10 mouse cellular contexts compared by ENCODE assay signal in the genomic region with DNA sequence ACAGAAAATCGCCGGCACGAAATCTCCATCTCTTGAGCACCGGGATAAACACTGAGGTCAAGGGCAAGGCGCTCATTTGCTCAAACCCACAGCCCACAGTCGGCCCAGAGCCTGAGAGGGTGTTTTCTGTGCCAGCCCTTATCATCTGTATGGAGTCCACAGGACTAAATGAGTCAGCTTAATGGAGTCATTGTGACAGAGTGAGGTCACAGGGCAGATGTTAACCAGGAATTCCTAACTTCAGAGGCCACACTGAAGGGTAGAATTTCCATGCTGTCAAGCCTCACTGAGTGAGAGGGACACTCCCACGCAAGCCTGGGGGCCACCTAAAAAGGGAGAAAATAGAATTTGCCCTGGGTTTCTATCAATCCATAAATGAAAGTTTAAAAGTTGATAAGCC. TPM values are rescaled to one million over a fixed set of nuclear protein-coding genes. Genes with fewer than 3 reads are reported as not detected.
A peak's percentile ranks its signal among the peaks of the same experiment; 100 is the strongest.
DNase-seq lines count a peak whose midpoint lies in the region; ATAC-seq and TF ChIP-seq lines count a peak whose summit lies in the region.
"Had no signal": no experiment of that assay in that cellular context is flagged by ENCODE, and none has a peak within 500 bp of the region (broad histone marks: within the 10 kb centered on the region; RNA-seq: fewer than 3 reads in every experiment).

No protein-coding gene starts in this region.

- peak; percentile 33 for ATAC-seq in lung, postnatal 0 days
- peak; percentile 42 for ATAC-seq in heart, postnatal 0 days (ENCODE audit: insufficient read depth, low read depth)
- ATAC-seq in stomach, postnatal 0 days (ENCODE audit: low FRiP score, low TSS enrichment): peak; percentile 81
- ATAC-seq in forebrain, embryonic 15.5 days (replicated peaks): no peak

- no peak overlapping the region for H3K4me3 ChIP-seq in heart, embryonic 10.5 days
- H3K4me3 ChIP-seq in lung, postnatal 0 days (ENCODE audit: low read depth, low read length): no peak overlapping the region
- no peak overlapping the region for H3K4me3 ChIP-seq in heart, postnatal 0 days (ENCODE audit: low read depth, low read length)
- H3K4me3 ChIP-seq in stomach, postnatal 0 days (ENCODE audit: low read depth, low read length): no peak overlapping the region
- no peak overlapping the region for H3K4me3 ChIP-seq in forebrain, embryonic 15.5 days

- H3K4me1 ChIP-seq in heart, embryonic 10.5 days: peaks cover 79% of the 10 kb centered on the region
- peaks cover 10% of the 10 kb centered on the region; the same call in 1 of the 2 replicates for H3K4me1 ChIP-seq in lung, postnatal 0 days (ENCODE audit: insufficient read depth, low read depth, low read length)
- peaks cover 38% of the 10 kb centered on the region for H3K4me1 ChIP-seq in heart, postnatal 0 days (ENCODE audit: control insufficient read depth, insufficient read depth)
- peaks cover 10% of the 10 kb centered on the region for H3K4me1 ChIP-seq in stomach, postnatal 0 days (replicated peaks; ENCODE audit: control insufficient read depth, insufficient read depth)
- H3K4me1 ChIP-seq in forebrain, embryonic 15.5 days: peaks cover 12% of the 10 kb centered on the region

- H3K4me2 ChIP-seq in lung, postnatal 0 days (replicated peaks; ENCODE audit: low read depth, low read length): no peak overlapping the region
- H3K4me2 ChIP-seq in heart, postnatal 0 days (ENCODE audit: low read depth, low read length): no peak overlapping the region
- no peak overlapping the region for H3K4me2 ChIP-seq in stomach, postnatal 0 days (replicated peaks; ENCODE audit: low read depth)
- H3K4me2 ChIP-seq in forebrain, embryonic 15.5 days (replicated peaks): no peak overlapping the region

- no peaks in the 10 kb centered on the region for H3K9me3 ChIP-seq in heart, embryonic 10.5 days
- no peaks in the 10 kb centered on the region for H3K9me3 ChIP-seq in lung, postnatal 0 days (ENCODE audit: low read length)
- no peaks in the 10 kb centered on the region for H3K9me3 ChIP-seq in heart, postnatal 0 days (replicated peaks; ENCODE audit: control insufficient read depth, low read length)
- H3K9me3 ChIP-seq in stomach, postnatal 0 days (ENCODE audit: control insufficient read depth, low read length): no peaks in the 10 kb centered on the region
- H3K9me3 ChIP-seq in forebrain, embryonic 15.5 days: no peaks in the 10 kb centered on the region

- H3K27ac ChIP-seq in heart, embryonic 10.5 days: peak overlapping the region; percentile 89
- H3K27ac ChIP-seq in lung, postnatal 0 days (ENCODE audit: low read length): peak overlapping the region; percentile 11; the same call in 1 of the 2 replicates
- peak overlapping the region; percentile 80; the same call in 1 of the 2 replicates for H3K27ac ChIP-seq in heart, postnatal 0 days (ENCODE audit: low read depth)
- no peak overlapping the region for H3K27ac ChIP-seq in stomach, postnatal 0 days (replicated peaks)
- H3K27ac ChIP-seq in forebrain, embryonic 15.5 days (replicated peaks): no peak overlapping the region

- peaks cover 2% of the 10 kb centered on the region; the same call in 1 of the 2 replicates for H3K36me3 ChIP-seq in heart, embryonic 10.5 days
- no peaks in the 10 kb centered on the region for H3K36me3 ChIP-seq in lung, postnatal 0 days (ENCODE audit: insufficient read depth, low read length)
- H3K36me3 ChIP-seq in heart, postnatal 0 days (replicated peaks; ENCODE audit: control insufficient read depth, insufficient read depth, low read length): no peaks in the 10 kb centered on the region
- H3K36me3 ChIP-seq in stomach, postnatal 0 days (ENCODE audit: control insufficient read depth, insufficient read depth, low read length): no peaks in the 10 kb centered on the region
- no peaks in the 10 kb centered on the region for H3K36me3 ChIP-seq in forebrain, embryonic 15.5 days

- TF ChIP-seq CTCF in lung, postnatal 0 days (IDR thresholded peaks at IDR 0.05): no peak
- TF ChIP-seq CTCF in heart, postnatal 0 days (IDR thresholded peaks at IDR 0.05; ENCODE audit: low read depth): no peak
- TF ChIP-seq CTCF in stomach, postnatal 0 days (IDR thresholded peaks at IDR 0.05; ENCODE audit: low read depth): no peak

- no peaks in the 10 kb centered on the region for H3K27me3 ChIP-seq in heart, embryonic 10.5 days (ENCODE audit: insufficient read depth, poor library complexity, severe bottlenecking)
- no peaks in the 10 kb centered on the region for H3K27me3 ChIP-seq in lung, postnatal 0 days (replicated peaks; ENCODE audit: insufficient read depth, low read length)
- no peaks in the 10 kb centered on the region for H3K27me3 ChIP-seq in heart, postnatal 0 days (ENCODE audit: control insufficient read depth, insufficient read depth, low read length)
- no peaks in the 10 kb centered on the region for H3K27me3 ChIP-seq in stomach, postnatal 0 days (ENCODE audit: control insufficient read depth, insufficient read depth, low read length)
- H3K27me3 ChIP-seq in forebrain, embryonic 15.5 days: no peaks in the 10 kb centered on the region

- DNase-seq in heart, embryonic 10.5 days (ENCODE audit: low spot score): peak; percentile 82
- DNase-seq in heart, adult 9 months (ENCODE audit: low spot score in 2 of 2): no peak
- DNase-seq in lung, postnatal 0 days (ENCODE audit: low spot score): peak; percentile 73
- no peak for DNase-seq in lung, postnatal 14 days
- peak; percentile 68 for DNase-seq in heart, postnatal 0 days (ENCODE audit: low spot score)
- peak; percentile 42 for DNase-seq in stomach, postnatal 0 days (ENCODE audit: low spot score)
- no peak for DNase-seq in retina, embryonic 14.5 days (ENCODE audit: low spot score)
- DNase-seq: gastrocnemius, postnatal 36 days; kidney, adult 8-10 months had no signal

- no peak overlapping the region for H3K9ac ChIP-seq in lung, postnatal 0 days (replicated peaks; ENCODE audit: low read depth)
- H3K9ac ChIP-seq in heart, postnatal 0 days (replicated peaks; ENCODE audit: low read depth, low read length): no peak overlapping the region
- no peak overlapping the region for H3K9ac ChIP-seq in stomach, postnatal 0 days (ENCODE audit: low read length)
- no peak overlapping the region for H3K9ac ChIP-seq in forebrain, embryonic 15.5 days (replicated peaks)

- WGBS in heart, embryonic 10.5 days: 34% methylated on average over 7 of the region's 7 CpGs
- WGBS in lung, postnatal 0 days: 16% methylated on average over 7 of the region's 7 CpGs
- WGBS in heart, postnatal 0 days: 19% methylated on average over 7 of the region's 7 CpGs
- 32% methylated on average over 7 of the region's 7 CpGs for WGBS in stomach, postnatal 0 days
- WGBS in forebrain, embryonic 15.5 days: 83% methylated on average over 7 of the region's 7 CpGs

- no peak for TF ChIP-seq EP300 in lung, postnatal 0 days (IDR thresholded peaks at IDR 0.05)
- TF ChIP-seq EP300 in heart, postnatal 0 days (IDR thresholded peaks at IDR 0.05; ENCODE audit: low read depth): no peak
- TF ChIP-seq EP300 in stomach, postnatal 0 days (optimal IDR thresholded peaks at IDR 0.05): no peak

RNA-seq across cellular contexts. Expression of a gene that starts 35.2 kb away (rescaled TPM):
- polyA plus RNA-seq in heart, embryonic 10.5 days (2016; fragmentation: Nextera tagmentation; extraction: Ambion mirVana): 58.3 and 65.9 TPM in 2 replicates
- polyA plus RNA-seq in lung, postnatal 0 days (2015; fragmentation: Nextera tagmentation; extraction: Ambion mirVana): 80.4 and 86.7 TPM in 2 replicates
- 22.8 and 24.5 TPM in 2 replicates for total RNA-seq in heart, postnatal 0 days (2014; rRNA removed; ENCODE audit: low replicate concordance)
- polyA plus RNA-seq in heart, postnatal 0 days (2015; fragmentation: Nextera tagmentation; extraction: Ambion mirVana): 61.9 and 67.8 TPM in 2 replicates
- 33.6 and 45.0 TPM in 2 replicates for polyA plus RNA-seq in stomach, postnatal 0 days (2015; fragmentation: Nextera tagmentation; extraction: Ambion mirVana)
- 30.9 TPM in 2 replicates for polyA plus RNA-seq in forebrain, embryonic 15.5 days (2015; fragmentation: Nextera tagmentation; extraction: Ambion mirVana)

Comparison
In these comparisons a context has a peak if more than half of its experiments do, and no peak if none do; other contexts are left out.
1. DNase-seq: peak in heart, embryonic 10.5 days (single experiment), lung, postnatal 0 days (single experiment), heart, postnatal 0 days (single experiment) and stomach, postnatal 0 days (single experiment); none in heart, adult 9 months (0 of 2), lung, postnatal 14 days (single experiment) and retina, embryonic 14.5 days (single experiment).
2. H3K27ac ChIP-seq: peak in heart, embryonic 10.5 days (single experiment), lung, postnatal 0 days (single experiment) and heart, postnatal 0 days (single experiment); none in stomach, postnatal 0 days (single experiment) and forebrain, embryonic 15.5 days (single experiment).